Mouse (Mus musculus) MEL (cell line): ENCODE measurements around the gene Atp4a.
A peak's percentile ranks its signal among the peaks of the same experiment; 100 is the strongest.

Experiments
- CTCF ChIP-seq, 3 experiments: IDR thresholded peaks in 2 of 3; conservative IDR thresholded peaks in 1 of 3; 2 replicates each; pipeline ENCODE4 v1.5.1; 2011 to 2012; ENCODE audit warnings: low read length in 3 of 3, low read depth in 2 of 3, mild to moderate bottlenecking in 2 of 3, improper control_type of control experiment in 1 of 3, inconsistent platforms in 1 of 3, mixed read lengths in 1 of 3, moderate library complexity in 1 of 3; ENCODE audit not compliant: control insufficient read depth in 1 of 3, insufficient read depth in 1 of 3, poor library complexity in 1 of 3, severe bottlenecking in 1 of 3
- EP300 ChIP-seq, 2 experiments: IDR thresholded peaks; 2 replicates each; pipeline ENCODE4 v1.6.1; 2011; ENCODE audit warnings: improper control_type of control experiment in 2 of 2, low read length in 2 of 2, low read depth in 1 of 2, mild to moderate bottlenecking in 1 of 2
- GATA1 ChIP-seq: IDR thresholded peaks from 2 replicates; pipeline ENCODE4 v1.6.1; 2011; ENCODE audit warnings: low read depth, low read length, improper control_type of control experiment
- MXI1 ChIP-seq: IDR thresholded peaks from 2 replicates; pipeline ENCODE4 v1.6.1; 2011; ENCODE audit warnings: mild to moderate bottlenecking, low read depth, low read length, improper control_type of control experiment
- POLR2A ChIP-seq, 2 experiments: IDR thresholded peaks; 2 replicates each; pipeline ENCODE4 v1.6.1; 2011 to 2012; ENCODE audit warnings: low read length in 2 of 2, mild to moderate bottlenecking in 2 of 2, control low read depth in 1 of 2, improper control_type of control experiment in 1 of 2, low read depth in 1 of 2, moderate library complexity in 1 of 2; ENCODE audit not compliant: control insufficient read depth in 1 of 2, insufficient read depth in 1 of 2, poor library complexity in 1 of 2
- UBTF ChIP-seq: IDR thresholded peaks from 2 replicates; pipeline ENCODE4 v1.6.1; 2012; ENCODE audit warnings: low read depth, mild to moderate bottlenecking, inconsistent platforms, low read length, improper control_type of control experiment, moderate library complexity, borderline replicate concordance; ENCODE audit not compliant: insufficient read depth

DNA sequence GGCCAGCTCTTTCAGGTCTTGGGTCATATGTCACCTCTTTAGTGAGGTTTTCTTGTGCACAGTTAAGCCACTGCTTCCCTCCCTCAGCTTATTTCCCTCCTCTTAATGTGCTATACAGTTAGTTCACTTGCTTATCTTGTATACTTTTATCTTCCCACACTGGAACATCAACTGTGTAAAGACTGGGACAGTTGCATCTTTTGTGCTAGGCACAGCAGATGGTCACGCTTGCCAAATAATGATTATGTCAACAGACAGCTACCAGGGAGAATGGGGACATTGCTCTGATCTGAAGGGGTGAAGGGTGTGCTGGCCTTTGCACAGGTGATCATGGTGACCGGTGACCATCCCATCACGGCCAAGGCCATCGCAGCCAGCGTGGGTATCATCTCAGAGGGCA lies 7.7 kb downstream of the Atp4a start:
- TF ChIP-seq POLR2A (IDR thresholded peaks at IDR 0.05; ENCODE audit: control insufficient read depth in 1 of 2, insufficient read depth in 1 of 2, low read depth in 1 of 2, low read length in 2 of 2, poor library complexity in 1 of 2) (no peak), GATA1 (peak; percentile 53), MXI1 (no peak), CTCF (IDR thresholded peaks at IDR 0.05 in 2 of 3, conservative IDR thresholded peaks at IDR 0.05 in 1 of 3; ENCODE audit: control insufficient read depth in 1 of 3, insufficient read depth in 1 of 3, low read depth in 2 of 3, low read length in 3 of 3, poor library complexity in 1 of 3, severe bottlenecking in 1 of 3) (no peak), EP300 (IDR thresholded peaks at IDR 0.05; ENCODE audit: low read depth in 1 of 2, low read length in 2 of 2) (peak; percentile 23 to 68; a peak in 3 of 4 replicates), UBTF (no peak)
